Mouse (Mus musculus) thymus, adult 2 months (tissue): ENCODE measurements around the gene Zfp511. TPM values are rescaled to one million over a fixed set of nuclear protein-coding genes. Genes with fewer than 3 reads are reported as not detected.

ENCODE experiments used
- DNase-seq: peaks from one replicate; pipeline ENCODE4 v3.0.0; 2021
- H3K27ac ChIP-seq: fragments of 200-500 bp; 2 replicates; pipeline ENCODE4 v1.5.1; 2012; ENCODE audit warnings: low read length, control low read depth; ENCODE audit not compliant: control insufficient read depth, insufficient read depth
- H3K27me3 ChIP-seq: fragments of 200-500 bp; 2 replicates; pipeline ENCODE4 v1.6.1; 2012; ENCODE audit warnings: mild to moderate bottlenecking, low read length, moderate library complexity, mixed read lengths; ENCODE audit not compliant: control insufficient read depth, insufficient read depth
- H3K36me3 ChIP-seq: fragments of 200-500 bp; 2 replicates; pipeline ENCODE4 v1.6.1; 2012; ENCODE audit warnings: mild to moderate bottlenecking, low read length, moderate library complexity; ENCODE audit not compliant: control insufficient read depth, insufficient read depth
- H3K4me1 ChIP-seq: fragments of 200-500 bp; replicated peaks from 2 replicates; pipeline ENCODE4 v1.6.1; 2012; ENCODE audit warnings: low read length; ENCODE audit not compliant: control insufficient read depth, insufficient read depth
- H3K4me3 ChIP-seq: fragments of 200-500 bp; 2 replicates; pipeline ENCODE4 v1.5.1; 2012; ENCODE audit warnings: mild to moderate bottlenecking, low read length, control low read depth, moderate library complexity; ENCODE audit not compliant: control insufficient read depth, insufficient read depth
- CTCF ChIP-seq: fragments of 200-500 bp; IDR thresholded peaks from 2 replicates; pipeline ENCODE4 v1.5.1; 2012; ENCODE audit warnings: mild to moderate bottlenecking, control low read depth, low read length, moderate library complexity, borderline replicate concordance; ENCODE audit not compliant: control insufficient read depth, poor library complexity, insufficient read depth; ENCODE audit errors: extremely low read depth
- POLR2A ChIP-seq: fragments of 200-500 bp; IDR thresholded peaks from 2 replicates; pipeline ENCODE4 v1.6.1; 2012; ENCODE audit warnings: mild to moderate bottlenecking, low read length, control low read depth, moderate library complexity; ENCODE audit not compliant: control insufficient read depth, poor library complexity, insufficient read depth; ENCODE audit errors: extremely low read depth
- WGBS: fragments of 180-500 bp; shearing (Covaris S2); methylation state at CpG from one replicate; pipeline ENCODE4 v1.1.7; 2018; 5-methylcytosine and 5-hydroxymethylcytosine counted together
- polyA plus RNA-seq: library from polyadenylated mRNA; depleted of rRNA; stranded (reverse); fragments of >200 nt; gene quantifications from 2 replicates; pipeline ENCODE4 v1.2.3, GENCODE M21; 2012

Gene Zfp511
- polyA plus RNA-seq, 1 experiment = 143 TPM

GRCm38 (mm10) chr7:140048361-140049114 is 12.3 kb downstream of the Zfp511 start, which contains the start of gene Msx3:
Msx3 (minus strand) TSS chr7:140049089.
- DNase-seq = no peak
- WGBS = 4% methylated on average over 56 of the region's 56 CpGs
- peak within 1 kb of the TSS; percentile 26 for H3K4me3 ChIP-seq
- TF ChIP-seq CTCF (no peak), POLR2A (no peak)
- H3K27ac ChIP-seq = no peak within 1 kb of the TSS
- peaks cover 21% of the 10 kb centered on the region for H3K27me3 ChIP-seq
- H3K4me1 ChIP-seq = peaks cover 23% of the 10 kb centered on the region
- H3K36me3 ChIP-seq = no peaks in the 10 kb centered on the region

GRCm38 (mm10) chr7:140049115-140049689 is 13.0 kb downstream of the Zfp511 start:
- WGBS = 2% methylated on average over 34 of the region's 34 CpGs
- no peak for TF ChIP-seq CTCF
- no peak for TF ChIP-seq POLR2A
- Histone ChIP-seq H3K4me3 (peak overlapping the region; percentile 26), H3K4me1 (peaks cover 23% of the 10 kb centered on the region), H3K27me3 (peaks cover 21% of the 10 kb centered on the region), H3K36me3 (no peaks in the 10 kb centered on the region), H3K27ac (no peak overlapping the region)
- DNase-seq = peak; percentile 16

- Histone ChIP-seq H3K27me3 (peaks cover 18% of the 10 kb centered on the region), H3K36me3 (no peaks in the 10 kb centered on the region)
- TF ChIP-seq CTCF (no peak), POLR2A (no peak)
Measured at GRCm38 (mm10) chr7:140054124-140054523, 17.9 kb downstream of the Zfp511 start.

GRCm38 (mm10) chr7:140057413-140058407 is 21.5 kb downstream of the Zfp511 start:
- TF ChIP-seq CTCF (no peak), POLR2A (no peak)
- DNase-seq = no peak
- H3K4me1 ChIP-seq = 0 out of 2 replicates have a peak, but pooled peaks cover 5% of the 10 kb centered on the region
- peaks cover 31% of the 10 kb centered on the region for H3K27me3 ChIP-seq
- no peak overlapping the region for H3K4me3 ChIP-seq
- H3K27ac ChIP-seq = no peak overlapping the region
- 9% methylated on average over 53 of the region's 53 CpGs for WGBS
- no peaks in the 10 kb centered on the region for H3K36me3 ChIP-seq

More at GRCm38 (mm10) chr7:140054124-140054523, 17.9 kb downstream of the Zfp511 start:
- 88% methylated on average over 4 of the region's 4 CpGs for WGBS
- H3K27ac ChIP-seq = no peak overlapping the region
- peaks cover 7% of the 10 kb centered on the region; the same call in 1 of the 2 replicates for H3K4me1 ChIP-seq
- H3K4me3 ChIP-seq = no peak overlapping the region
- DNase-seq = no peak

- Histone ChIP-seq H3K4me1 (0 out of 2 replicates have a peak, but pooled peaks cover 5% of the 10 kb centered on the region), H3K27ac (no peak overlapping the region), H3K36me3 (no peaks in the 10 kb centered on the region), H3K27me3 (peaks cover 31% of the 10 kb centered on the region), H3K4me3 (no peak overlapping the region)
- no peak for DNase-seq
- 41% methylated on average over 7 of the region's 7 CpGs for WGBS
- TF ChIP-seq POLR2A = no peak
- no peak for TF ChIP-seq CTCF
Measured at GRCm38 (mm10) chr7:140058528-140058927, 22.3 kb downstream of the Zfp511 start.

- no peaks in the 10 kb centered on the region for H3K36me3 ChIP-seq
- H3K27ac ChIP-seq = no peak overlapping the region
- 0 out of 2 replicates have a peak, but pooled peaks cover 5% of the 10 kb centered on the region for H3K4me1 ChIP-seq
- no peak for DNase-seq
- peaks cover 31% of the 10 kb centered on the region for H3K27me3 ChIP-seq
- 76% methylated on average over 4 of the region's 4 CpGs for WGBS
- no peak for TF ChIP-seq CTCF
- no peak for TF ChIP-seq POLR2A
- H3K4me3 ChIP-seq = no peak overlapping the region
Measured at GRCm38 (mm10) chr7:140059601-140060000, 23.4 kb downstream of the Zfp511 start.
